Mouse (Mus musculus): ENCODE data around the gene Agr3. TPM values are rescaled to one million over a fixed set of nuclear protein-coding genes. Genes with fewer than 3 reads are reported as not detected.

Agr3 gene
- polyA plus RNA-seq, 1 experiment from 2014 or later: not detected

- Histone ChIP-seq H3K9ac (replicated peaks; ENCODE audit: low read depth, low read length) (no peak overlapping the region), H3K9me3 (ENCODE audit: control insufficient read depth, low read length) (no peaks in the 10 kb centered on the region), H3K4me3 (replicated peaks; ENCODE audit: low read length) (no peak overlapping the region), H3K4me2 (ENCODE audit: low read length) (no peak overlapping the region), H3K36me3 (ENCODE audit: control insufficient read depth, insufficient read depth) (no peaks in the 10 kb centered on the region), H3K27ac (ENCODE audit: low read length) (no peak overlapping the region), H3K4me1 (replicated peaks; ENCODE audit: control insufficient read depth, insufficient read depth, low read length) (peaks cover 7% of the 10 kb centered on the region), H3K27me3 (replicated peaks; ENCODE audit: control insufficient read depth, insufficient read depth, low read length) (no peaks in the 10 kb centered on the region)
- 11% methylated on average over 6 of the region's 6 CpGs for WGBS
- no peak for ATAC-seq
Observed at GRCm38 (mm10) chr12:35977633-35978246, 52.3 kb downstream of the Agr3 start.

GRCm38 (mm10) chr12:35979625-35980024 is 54.2 kb downstream of the Agr3 start:
- no peak overlapping the region for H3K9ac ChIP-seq (replicated peaks; ENCODE audit: low read depth, low read length)
- no peaks in the 10 kb centered on the region for H3K27me3 ChIP-seq (replicated peaks; ENCODE audit: control insufficient read depth, insufficient read depth, low read length)
- no peak for ATAC-seq
- no peak overlapping the region for H3K4me2 ChIP-seq (ENCODE audit: low read length)
- no peaks in the 10 kb centered on the region for H3K9me3 ChIP-seq (ENCODE audit: control insufficient read depth, low read length)
- no peak overlapping the region for H3K4me3 ChIP-seq (replicated peaks; ENCODE audit: low read length)
- no peak overlapping the region for H3K27ac ChIP-seq (ENCODE audit: low read length)
- H3K4me1 ChIP-seq (replicated peaks; ENCODE audit: control insufficient read depth, insufficient read depth, low read length): peaks cover 7% of the 10 kb centered on the region
- 95% methylated on average over 5 of the region's 5 CpGs for WGBS
- H3K36me3 ChIP-seq (ENCODE audit: control insufficient read depth, insufficient read depth): no peaks in the 10 kb centered on the region

GRCm38 (mm10) chr12:35981732-35982360 is 56.4 kb downstream of the Agr3 start:
- Histone ChIP-seq H3K4me1 (replicated peaks; ENCODE audit: control insufficient read depth, insufficient read depth, low read length) (peaks cover 7% of the 10 kb centered on the region), H3K9ac (replicated peaks; ENCODE audit: low read depth, low read length) (no peak overlapping the region), H3K27me3 (replicated peaks; ENCODE audit: control insufficient read depth, insufficient read depth, low read length) (no peaks in the 10 kb centered on the region), H3K36me3 (ENCODE audit: control insufficient read depth, insufficient read depth) (no peaks in the 10 kb centered on the region), H3K4me3 (replicated peaks; ENCODE audit: low read length) (no peak overlapping the region), H3K9me3 (ENCODE audit: control insufficient read depth, low read length) (no peaks in the 10 kb centered on the region), H3K27ac (ENCODE audit: low read length) (no peak overlapping the region; the same call in 1 of the 2 replicates), H3K4me2 (ENCODE audit: low read length) (no peak overlapping the region)
- 21% methylated on average over 6 of the region's 6 CpGs for WGBS
- ATAC-seq: peak; percentile 95

GRCm38 (mm10) chr12:35983472-35983871 is 58.1 kb downstream of the Agr3 start:
- ATAC-seq: no peak
- Histone ChIP-seq H3K9me3 (ENCODE audit: control insufficient read depth, low read length) (no peaks in the 10 kb centered on the region), H3K4me1 (replicated peaks; ENCODE audit: control insufficient read depth, insufficient read depth, low read length) (peaks cover 7% of the 10 kb centered on the region), H3K9ac (replicated peaks; ENCODE audit: low read depth, low read length) (no peak overlapping the region), H3K4me2 (ENCODE audit: low read length) (no peak overlapping the region), H3K27me3 (replicated peaks; ENCODE audit: control insufficient read depth, insufficient read depth, low read length) (no peaks in the 10 kb centered on the region), H3K4me3 (replicated peaks; ENCODE audit: low read length) (no peak overlapping the region), H3K36me3 (ENCODE audit: control insufficient read depth, insufficient read depth) (no peaks in the 10 kb centered on the region), H3K27ac (ENCODE audit: low read length) (no peak overlapping the region)
- 96% methylated on average over 9 of the region's 9 CpGs for WGBS

- Histone ChIP-seq H3K4me2 (ENCODE audit: low read length) (no peak overlapping the region), H3K4me3 (replicated peaks; ENCODE audit: low read length) (no peak overlapping the region), H3K36me3 (ENCODE audit: control insufficient read depth, insufficient read depth) (no peaks in the 10 kb centered on the region), H3K27ac (ENCODE audit: low read length) (no peak overlapping the region), H3K9me3 (ENCODE audit: control insufficient read depth, low read length) (no peaks in the 10 kb centered on the region), H3K9ac (replicated peaks; ENCODE audit: low read depth, low read length) (no peak overlapping the region), H3K4me1 (replicated peaks; ENCODE audit: control insufficient read depth, insufficient read depth, low read length) (peaks cover 7% of the 10 kb centered on the region), H3K27me3 (replicated peaks; ENCODE audit: control insufficient read depth, insufficient read depth, low read length) (no peaks in the 10 kb centered on the region)
- 78% methylated on average over 5 of the region's 5 CpGs for WGBS
- ATAC-seq: no peak
Observed at GRCm38 (mm10) chr12:35984743-35985142, 59.3 kb downstream of the Agr3 start.

GRCm38 (mm10) chr12:35992711-35993110 is 67.3 kb downstream of the Agr3 start, which contains the start of gene Agr2:
TSS of gene Agr2 (plus strand) at chr12:35992907.
- ATAC-seq: no peak
- WGBS: 58% methylated on average over 9 of the region's 9 CpGs

GRCm38 (mm10) chr12:35993583-35993982 is 68.2 kb downstream of the Agr3 start:
- no peaks in the 10 kb centered on the region for H3K9me3 ChIP-seq (ENCODE audit: control insufficient read depth, low read length)
- 85% methylated on average over 3 of the region's 3 CpGs for whole genome bisulfite sequencing
- no peaks in the 10 kb centered on the region for H3K27me3 ChIP-seq (replicated peaks; ENCODE audit: control insufficient read depth, insufficient read depth, low read length)
- no peak overlapping the region for H3K4me3 ChIP-seq (replicated peaks; ENCODE audit: low read length)
- H3K4me1 ChIP-seq (replicated peaks; ENCODE audit: control insufficient read depth, insufficient read depth, low read length): no peaks in the 10 kb centered on the region
- H3K4me2 ChIP-seq (ENCODE audit: low read length): no peak overlapping the region
- ATAC-seq: no peak
- no peak overlapping the region for H3K9ac ChIP-seq (replicated peaks; ENCODE audit: low read depth, low read length)
- no peak overlapping the region for H3K27ac ChIP-seq (ENCODE audit: low read length)
- no peaks in the 10 kb centered on the region for H3K36me3 ChIP-seq (ENCODE audit: control insufficient read depth, insufficient read depth)

More at GRCm38 (mm10) chr12:35992711-35993110, 67.3 kb downstream of the Agr3 start, which contains the start of gene Agr2:
- Histone ChIP-seq H3K9me3 (ENCODE audit: control insufficient read depth, low read length) (no peaks in the 10 kb centered on the region), H3K4me2 (ENCODE audit: low read length) (no peak within 1 kb of the TSS), H3K27ac (ENCODE audit: low read length) (no peak within 1 kb of the TSS), H3K4me1 (replicated peaks; ENCODE audit: control insufficient read depth, insufficient read depth, low read length) (no peaks in the 10 kb centered on the region), H3K27me3 (replicated peaks; ENCODE audit: control insufficient read depth, insufficient read depth, low read length) (no peaks in the 10 kb centered on the region), H3K4me3 (replicated peaks; ENCODE audit: low read length) (no peak within 1 kb of the TSS), H3K9ac (replicated peaks; ENCODE audit: low read depth, low read length) (no peak within 1 kb of the TSS), H3K36me3 (ENCODE audit: control insufficient read depth, insufficient read depth) (no peaks in the 10 kb centered on the region)

- no peaks in the 10 kb centered on the region for H3K27me3 ChIP-seq (replicated peaks; ENCODE audit: control insufficient read depth, insufficient read depth, low read length)
- no peaks in the 10 kb centered on the region for H3K4me1 ChIP-seq (replicated peaks; ENCODE audit: control insufficient read depth, insufficient read depth, low read length)
- no peak overlapping the region for H3K4me2 ChIP-seq (ENCODE audit: low read length)
- no peaks in the 10 kb centered on the region for H3K36me3 ChIP-seq (ENCODE audit: control insufficient read depth, insufficient read depth)
- H3K9me3 ChIP-seq (ENCODE audit: control insufficient read depth, low read length): no peaks in the 10 kb centered on the region
- no peak for ATAC-seq
- no peak overlapping the region for H3K9ac ChIP-seq (replicated peaks; ENCODE audit: low read depth, low read length)
- no peak overlapping the region for H3K27ac ChIP-seq (ENCODE audit: low read length)
- H3K4me3 ChIP-seq (replicated peaks; ENCODE audit: low read length): no peak overlapping the region
Observed at GRCm38 (mm10) chr12:35994098-35994497, 68.7 kb downstream of the Agr3 start.

- no peak overlapping the region for H3K27ac ChIP-seq (ENCODE audit: low read length)
- 0 out of 2 replicates have a peak, but pooled peaks have one; percentile 36 for ATAC-seq
- H3K4me2 ChIP-seq (ENCODE audit: low read length): no peak overlapping the region
- H3K9me3 ChIP-seq (ENCODE audit: control insufficient read depth, low read length): no peaks in the 10 kb centered on the region
- H3K4me1 ChIP-seq (replicated peaks; ENCODE audit: control insufficient read depth, insufficient read depth, low read length): no peaks in the 10 kb centered on the region
- H3K9ac ChIP-seq (replicated peaks; ENCODE audit: low read depth, low read length): no peak overlapping the region
- H3K36me3 ChIP-seq (ENCODE audit: control insufficient read depth, insufficient read depth): no peaks in the 10 kb centered on the region
- H3K4me3 ChIP-seq (replicated peaks; ENCODE audit: low read length): no peak overlapping the region
- WGBS: 19% methylated on average over 5 of the region's 5 CpGs
- H3K27me3 ChIP-seq (replicated peaks; ENCODE audit: control insufficient read depth, insufficient read depth, low read length): no peaks in the 10 kb centered on the region
Observed at GRCm38 (mm10) chr12:35995799-35996198, 70.4 kb downstream of the Agr3 start.

All from forebrain, embryonic 16.5 days (tissue).